Mouse (Mus musculus) left cerebral cortex, postnatal 4 days (tissue): ENCODE data around the gene Tbc1d2b. TPM values are rescaled to one million over a fixed set of nuclear protein-coding genes. Genes with fewer than 3 reads are reported as not detected.

Experiments
- DNase-seq: peaks from one replicate; pipeline ENCODE4 v3.0.0-alpha.2; 2022
- intact Hi-C: fragments of 180-260 bp; cut with DNase I; formaldehyde crosslinking; loops from one replicate; pipeline ENCODE4 v1.15.1; 2025
- total RNA-seq, 2 experiments: library from RNA; stranded (reverse); gene quantifications; 2 replicates each; pipeline ENCODE4 v1.2.3; 2021

Tbc1d2b gene
- total RNA-seq, 2 experiments from 2014 or later, result 16.8 to 21.9 TPM

- no peak for DNase-seq
- intact Hi-C loops, result no loop called here
These were observed 88.8 kb downstream of the Tbc1d2b start for GRCm38 (mm10) chr9:90181656-90182388.

GRCm38 (mm10) chr9:90179409-90179808 is 91.2 kb downstream of the Tbc1d2b start:
- no peak for DNase-seq
- intact Hi-C loops, result no loop called here

GRCm38 (mm10) chr9:90173330-90173729 is 97.3 kb downstream of the Tbc1d2b start:
- DNase-seq, result no peak
- intact Hi-C loops, result no loop called here

GRCm38 (mm10) chr9:90172528-90173321 is 97.9 kb downstream of the Tbc1d2b start:
- intact Hi-C loops, result no loop called here
- DNase-seq, result no peak

- no peak for DNase-seq
- intact Hi-C loops, result no loop called here
These were observed 99.2 kb downstream of the Tbc1d2b start for GRCm38 (mm10) chr9:90171421-90171820.

GRCm38 (mm10) chr9:90169965-90170364 is 100.6 kb downstream of the Tbc1d2b start:
- no peak for DNase-seq
- intact Hi-C loops, result no loop called here

GRCm38 (mm10) chr9:90166615-90167014 is 104.0 kb downstream of the Tbc1d2b start:
- intact Hi-C loops, result no loop called here
- DNase-seq, result peak; percentile 46

- no peak for DNase-seq
- intact Hi-C loops, result no loop called here
These were observed 105.0 kb downstream of the Tbc1d2b start for GRCm38 (mm10) chr9:90165590-90165989.

- intact Hi-C loops, result no loop called here
- no peak for DNase-seq
These were observed 105.7 kb downstream of the Tbc1d2b start for GRCm38 (mm10) chr9:90164670-90165453.

- intact Hi-C loops, result no loop called here
- peak; percentile 55 for DNase-seq
These were observed 106.9 kb downstream of the Tbc1d2b start for GRCm38 (mm10) chr9:90163749-90164095.

- intact Hi-C loops, result no loop called here
- peak; percentile 49 for DNase-seq
These were observed 107.5 kb downstream of the Tbc1d2b start, which contains the start of gene Adamts7 for GRCm38 (mm10) chr9:90162926-90163748. TSS of gene Adamts7 (plus strand) at chr9:90163069.

GRCm38 (mm10) chr9:90162243-90162925 is 108.2 kb downstream of the Tbc1d2b start:
- peak; percentile 43 for DNase-seq
- intact Hi-C loops, result no loop called here

Other genes with a start within 250 kb of the Tbc1d2b start
- gene Ctsh, start 216.7 kb downstream of the Tbc1d2b start, total RNA-seq, result 10 to 100 TPM; 18.4 to 32.1 TPM
- gene Morf4l1, start 156.0 kb downstream of the Tbc1d2b start, total RNA-seq, result 100 to 1,000 TPM; 436 to 445 TPM
- 10 to 100 TPM in 1 of 2 experiments, 1 to 10 TPM in 1; 7.3 to 10.8 TPM for gene Adamts7, start 107.7 kb downstream of the Tbc1d2b start, total RNA-seq